Mouse (Mus musculus) lung, postnatal 4 days (tissue): Measurements from ENCODE around the gene Rragd.
"Not testable (repeated sequence)": the region's sequence is repeated elsewhere in the genome, so short reads cannot be mapped to it uniquely, and the experiment has no call there.

Experiments
- DNase-seq, 2 experiments: peaks; one replicate each; pipeline ENCODE4 v3.0.0; 2021

Gene Rragd

GRCm38 (mm10) chr4:32987006-32987405, 4.2 kb downstream of the Rragd start:
- DNase-seq: no peak

GRCm38 (mm10) chr4:32989346-32989745, 6.5 kb downstream of the Rragd start:
- DNase-seq: no peak

GRCm38 (mm10) chr4:32994168-32994567, 11.3 kb downstream of the Rragd start:
- DNase-seq: no peak

- DNase-seq: no peak
Observed at GRCm38 (mm10) chr4:32996083-32996482, 13.2 kb downstream of the Rragd start.

- DNase-seq: no peak
Observed at GRCm38 (mm10) chr4:32997571-32997970, 14.7 kb downstream of the Rragd start.

GRCm38 (mm10) chr4:32998996-32999395, 16.2 kb downstream of the Rragd start:
- no peak for DNase-seq

- DNase-seq: no peak
Observed at GRCm38 (mm10) chr4:33002081-33002480, 19.2 kb downstream of the Rragd start.

GRCm38 (mm10) chr4:33005595-33006470, 23.0 kb downstream of the Rragd start:
- not testable (repeated sequence) for DNase-seq

- no peak for DNase-seq
Observed at GRCm38 (mm10) chr4:33006844-33007243, 24.0 kb downstream of the Rragd start.

- DNase-seq: no peak
Observed at GRCm38 (mm10) chr4:33007443-33008217, 24.8 kb downstream of the Rragd start.

- DNase-seq: no peak
Observed at GRCm38 (mm10) chr4:33010078-33010477, 27.2 kb downstream of the Rragd start.

- no peak for DNase-seq
Observed at GRCm38 (mm10) chr4:33012484-33012883, 29.6 kb downstream of the Rragd start.

- peak; percentile 72 to 86 for DNase-seq
Observed at GRCm38 (mm10) chr4:33018361-33018999, 35.6 kb downstream of the Rragd start.

GRCm38 (mm10) chr4:33024420-33024819, 41.6 kb downstream of the Rragd start:
- DNase-seq: peak; percentile 9 to 59

- no peak for DNase-seq
Observed at GRCm38 (mm10) chr4:33029104-33029503, 46.3 kb downstream of the Rragd start.

- DNase-seq: peak in 1 of 2 experiments; percentile 30
Observed at GRCm38 (mm10) chr4:33030264-33031194, 47.7 kb downstream of the Rragd start.

- peak; percentile 92 to 97 for DNase-seq
Observed at GRCm38 (mm10) chr4:33031195-33031960, 48.5 kb downstream of the Rragd start, which contains the start of gene Ube2j1. Gene Ube2j1, plus strand, starts transcription at chr4:33031416.

GRCm38 (mm10) chr4:33032045-33032444, 49.2 kb downstream of the Rragd start:
- no peak for DNase-seq

- DNase-seq: no peak
Observed at GRCm38 (mm10) chr4:33033515-33033914, 50.7 kb downstream of the Rragd start.

- no peak for DNase-seq
Observed at GRCm38 (mm10) chr4:33039826-33040225, 57.0 kb downstream of the Rragd start.

GRCm38 (mm10) chr4:33049601-33050000, 66.8 kb downstream of the Rragd start:
- no peak for DNase-seq
